Mouse (Mus musculus): ENCODE data around the gene Maoa. TPM values are rescaled to one million over a fixed set of nuclear protein-coding genes. Genes with fewer than 3 reads are reported as not detected.

The Maoa gene
- total RNA-seq (2022): 10 to 100 TPM; 26.9 to 99.6 (median 63.5) TPM

- DNase-seq: peak; percentile 72
Measured at GRCm38 (mm10) chrX:16619034-16619929, at the start of gene Maoa. Gene Maoa (plus strand): TSS chrX:16619698.

- DNase-seq: peak; percentile 86
Measured at GRCm38 (mm10) chrX:16618225-16619033, 1.1 kb upstream of the Maoa start.

- no peak for DNase-seq
Measured at GRCm38 (mm10) chrX:16656511-16656910, 37.0 kb downstream of the Maoa start.

GRCm38 (mm10) chrX:16706094-16706493 is 86.6 kb downstream of the Maoa start:
- no peak for DNase-seq

- no peak for DNase-seq
Measured at GRCm38 (mm10) chrX:16714033-16714432, 94.5 kb downstream of the Maoa start.

Other genes starting within 250 kb of the Maoa start
- gene Cypt1, start 96.8 kb upstream of the Maoa start, total RNA-seq (2022): not detected
- 10 to 100 TPM; 20.3 to 29.6 (median 21.9) TPM for gene Maob, start 197.7 kb downstream of the Maoa start, total RNA-seq (2022)